Mouse (Mus musculus) small intestine, adult 2 months (tissue): Measurements from ENCODE around the gene Gm4778.

Source experiments
- CTCF ChIP-seq: fragments of 200-500 bp; IDR thresholded peaks from 2 replicates; pipeline ENCODE4 v1.5.1; 2012; ENCODE audit warnings: low read depth, mild to moderate bottlenecking, control low read depth, inconsistent platforms, low read length, moderate library complexity, mixed read lengths; ENCODE audit not compliant: insufficient replicate concordance, insufficient read length; ENCODE audit errors: extremely low read depth
- POLR2A ChIP-seq: fragments of 200-500 bp; IDR thresholded peaks from 2 replicates; pipeline ENCODE4 v1.6.1; 2012; ENCODE audit warnings: low read depth, mild to moderate bottlenecking, control low read depth, inconsistent platforms, low read length, moderate library complexity

DNA sequence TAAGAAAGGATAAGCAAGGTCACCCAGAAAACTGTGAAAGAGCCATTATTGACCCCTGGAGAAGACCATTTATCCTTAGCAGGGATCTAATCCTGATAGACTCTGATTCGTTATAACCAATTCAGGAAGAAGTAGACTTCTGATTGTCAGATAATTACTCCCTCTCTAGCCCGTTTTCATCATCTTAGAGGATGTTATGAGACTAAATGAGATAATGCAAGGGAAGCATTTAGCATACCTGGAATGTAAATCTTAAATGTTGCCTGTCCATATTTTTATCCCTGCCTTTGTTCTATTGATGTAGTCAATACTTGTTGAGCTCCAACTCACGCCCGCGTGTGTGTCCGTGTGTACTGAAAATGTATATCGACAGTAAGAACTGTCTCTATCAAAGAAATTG, 46.7 kb downstream of the Gm4778 start:
- no peak for TF ChIP-seq CTCF
- no peak for TF ChIP-seq POLR2A
